Mouse (Mus musculus) small intestine, adult 2 months (tissue): Measurements from ENCODE around the gene Kndc1.

ENCODE experiments used
- CTCF ChIP-seq: fragments of 200-500 bp; IDR thresholded peaks from 2 replicates; pipeline ENCODE4 v1.5.1; 2012; ENCODE audit warnings: low read depth, mild to moderate bottlenecking, control low read depth, inconsistent platforms, low read length, moderate library complexity, mixed read lengths; ENCODE audit not compliant: insufficient replicate concordance, insufficient read length; ENCODE audit errors: extremely low read depth
- POLR2A ChIP-seq: fragments of 200-500 bp; IDR thresholded peaks from 2 replicates; pipeline ENCODE4 v1.6.1; 2012; ENCODE audit warnings: low read depth, mild to moderate bottlenecking, control low read depth, inconsistent platforms, low read length, moderate library complexity

- TF ChIP-seq POLR2A (no peak), CTCF (no peak)
Measured at GRCm38 (mm10) chr7:139972923-139973331, 78.4 kb downstream of the Kndc1 start.
